Mouse (Mus musculus) stomach, embryonic 16.5 days (tissue): ENCODE results near the gene Erlin1. TPM values are rescaled to one million over a fixed set of nuclear protein-coding genes. Genes with fewer than 3 reads are reported as not detected.
A peak's percentile ranks its signal among the peaks of the same experiment; 100 is the strongest.

Experiments used
- ATAC-seq: fragments of 200-750 bp; cut with Nextera tagmentation; 2 replicates; pipeline ENCODE4 v1.8.0; 2017; ENCODE audit warnings: moderate number of reproducible peaks, moderate TSS enrichment; ENCODE audit not compliant: insufficient read depth, low FRiP score
- H3K27ac ChIP-seq: fragments of 300-500 bp; sonication (generic); 2 replicates; pipeline ENCODE4 v1.5.1; 2014; ENCODE audit warnings: low read length
- H3K27me3 ChIP-seq: fragments of 300-500 bp; sonication (generic); 2 replicates; pipeline ENCODE4 v1.6.1; 2014; ENCODE audit warnings: low read length, control low read depth, mixed read lengths; ENCODE audit not compliant: control insufficient read depth, insufficient read depth
- H3K36me3 ChIP-seq: fragments of 300-500 bp; sonication (generic); 2 replicates; pipeline ENCODE4 v1.6.1; 2014; ENCODE audit warnings: low read length; ENCODE audit not compliant: control insufficient read depth, insufficient read depth
- H3K4me1 ChIP-seq: fragments of 300-500 bp; sonication (generic); 2 replicates; pipeline ENCODE4 v1.6.1; 2014; ENCODE audit warnings: low read length, control low read depth, mixed read lengths; ENCODE audit not compliant: control insufficient read depth, insufficient read depth
- H3K4me2 ChIP-seq: fragments of 300-500 bp; sonication (generic); 2 replicates; pipeline ENCODE4 v1.6.1; 2014; ENCODE audit warnings: low read depth, low read length, mixed read lengths
- H3K4me3 ChIP-seq: fragments of 300-500 bp; sonication (generic); replicated peaks from 2 replicates; pipeline ENCODE4 v1.5.1; 2014; ENCODE audit warnings: mild to moderate bottlenecking, low read length
- H3K9ac ChIP-seq: fragments of 300-500 bp; sonication (generic); 2 replicates; pipeline ENCODE4 v1.6.1; 2014; ENCODE audit warnings: low read length
- H3K9me3 ChIP-seq: fragments of 300-500 bp; sonication (generic); replicated peaks from 2 replicates; pipeline ENCODE4 v1.6.1; 2016; ENCODE audit warnings: low read length, control low read depth; ENCODE audit not compliant: control insufficient read depth
- WGBS: fragments of 180-500 bp; shearing (Covaris S2); extraction: QIAGEN DNeasy Blood & Tissue Kit; methylation state at CpG from one replicate; pipeline ENCODE4 v1.1.7; 2014; 5-methylcytosine and 5-hydroxymethylcytosine counted together
- polyA plus RNA-seq: library from polyadenylated mRNA; unstranded; fragments of >200 nt; fragmentation: Nextera tagmentation; extraction: Ambion mirVana; gene quantifications from 2 replicates; pipeline ENCODE4 v1.2.1, GENCODE M21; 2015

Erlin1 gene
- polyA plus RNA-seq, 1 experiment from 2014 or later: 48.9 TPM

DNA sequence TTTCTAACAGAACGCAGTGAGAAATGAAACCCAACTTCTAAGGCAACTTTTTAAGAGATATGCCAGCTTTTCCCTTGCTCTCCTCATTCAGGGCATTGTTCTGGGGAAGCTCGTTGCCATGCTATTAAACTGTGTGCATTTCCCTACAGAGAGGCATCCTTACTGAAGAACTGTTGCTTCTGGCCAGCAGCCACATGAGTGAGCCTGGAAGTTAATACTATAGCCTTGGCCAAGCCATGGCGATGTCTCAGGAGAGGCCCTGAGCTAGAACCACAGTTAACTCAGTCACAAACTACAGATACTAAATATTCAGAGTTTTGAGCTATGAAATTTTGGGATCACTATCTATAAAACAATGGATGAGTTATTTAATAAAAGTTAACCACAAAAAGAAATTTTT lies 33.4 kb upstream of the Erlin1 start:
- 92% methylated on average over 3 of the region's 3 CpGs for WGBS
- no peak for ATAC-seq
- Histone ChIP-seq H3K4me1 (peaks cover 12% of the 10 kb centered on the region), H3K9ac (no peak overlapping the region), H3K4me3 (no peak overlapping the region), H3K27ac (no peak overlapping the region), H3K36me3 (0 out of 2 replicates have a peak, but pooled peaks cover 2% of the 10 kb centered on the region), H3K4me2 (no peak overlapping the region), H3K9me3 (no peaks in the 10 kb centered on the region), H3K27me3 (no peaks in the 10 kb centered on the region)

DNA sequence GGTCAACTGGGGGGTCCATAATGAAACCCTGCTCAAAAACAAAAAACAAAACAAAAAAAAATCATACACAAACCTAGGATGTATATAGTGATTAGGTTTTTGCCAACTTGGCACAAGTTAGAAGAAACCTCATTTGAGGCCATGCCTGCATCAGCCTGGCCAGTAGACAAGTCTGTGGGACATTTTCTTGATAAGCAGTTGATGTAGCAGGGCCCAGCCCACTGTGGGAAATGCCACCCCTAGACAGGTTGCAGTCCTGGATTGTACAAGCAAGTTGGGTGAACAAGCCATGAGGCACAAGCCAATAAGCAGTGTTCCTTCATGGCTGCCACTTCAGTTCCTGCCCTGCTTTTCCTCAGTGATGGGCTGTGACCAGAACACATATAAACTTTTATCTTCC lies 31.3 kb upstream of the Erlin1 start:
- Histone ChIP-seq H3K9ac (no peak overlapping the region), H3K4me2 (no peak overlapping the region), H3K9me3 (0 out of 2 replicates have a peak, but pooled peaks cover under 1% of the 10 kb centered on the region), H3K4me1 (0 out of 2 replicates have a peak, but pooled peaks cover 2% of the 10 kb centered on the region), H3K4me3 (no peak overlapping the region), H3K36me3 (peaks cover 16% of the 10 kb centered on the region), H3K27me3 (no peaks in the 10 kb centered on the region), H3K27ac (no peak overlapping the region)
- no peak for ATAC-seq

DNA sequence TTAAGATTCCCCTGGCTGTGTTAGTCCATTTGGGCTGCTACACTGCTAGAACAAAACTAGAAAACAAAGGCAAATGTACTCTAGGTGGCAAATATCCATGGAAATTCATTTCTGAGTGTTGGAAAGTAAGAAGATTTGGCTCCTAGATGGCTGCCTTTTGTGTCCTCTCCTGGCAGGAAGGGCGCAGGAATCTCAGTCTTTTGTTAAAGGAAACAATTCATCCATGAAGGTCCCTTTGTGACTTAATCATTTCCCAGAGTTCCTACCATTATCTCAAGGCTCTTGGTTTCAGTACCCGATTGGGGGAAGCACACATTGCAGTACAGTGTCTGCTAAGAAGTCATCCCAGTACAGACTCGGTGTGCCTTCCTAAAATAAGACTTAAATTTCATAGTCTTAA lies 16.7 kb upstream of the Erlin1 start:
- Histone ChIP-seq H3K36me3 (peaks cover 4% of the 10 kb centered on the region; the same call in 1 of the 2 replicates), H3K27ac (no peak overlapping the region)
- WGBS: 82% methylated on average over 3 of the region's 3 CpGs

DNA sequence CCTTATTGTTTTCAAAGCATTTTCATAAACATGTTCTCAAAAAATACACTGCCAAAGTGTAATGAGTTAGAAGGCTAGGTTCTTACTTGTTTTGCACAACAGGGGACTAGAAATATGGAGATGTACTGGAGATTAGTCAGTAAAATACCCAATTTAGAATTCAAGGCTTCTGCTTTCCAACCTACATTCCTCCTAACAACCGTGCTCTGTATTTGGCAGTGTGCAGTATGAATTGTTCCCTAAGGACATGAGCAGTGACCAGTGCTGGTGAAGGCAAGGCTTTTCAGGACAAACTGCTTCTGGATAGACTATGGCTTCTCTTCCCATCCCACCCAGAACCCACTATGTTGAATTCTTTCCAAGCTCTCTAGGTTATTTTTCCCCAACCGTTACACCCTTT lies 11.3 kb upstream of the Erlin1 start:
- Histone ChIP-seq H3K36me3 (peaks cover 9% of the 10 kb centered on the region; the same call in 1 of the 2 replicates), H3K4me1 (no peaks in the 10 kb centered on the region), H3K27me3 (no peaks in the 10 kb centered on the region), H3K27ac (no peak overlapping the region), H3K4me2 (no peak overlapping the region), H3K9ac (no peak overlapping the region), H3K4me3 (no peak overlapping the region), H3K9me3 (no peaks in the 10 kb centered on the region)
- ATAC-seq: no peak
- WGBS: 91% methylated on average over 2 of the region's 2 CpGs

More for the DNA sequence above, 16.7 kb upstream of the Erlin1 start:
- H3K4me1 ChIP-seq: no peaks in the 10 kb centered on the region
- no peak overlapping the region for H3K4me2 ChIP-seq
- no peak overlapping the region for H3K9ac ChIP-seq
- H3K27me3 ChIP-seq: no peaks in the 10 kb centered on the region
- H3K4me3 ChIP-seq: no peak overlapping the region
- ATAC-seq: no peak
- H3K9me3 ChIP-seq: no peaks in the 10 kb centered on the region

DNA sequence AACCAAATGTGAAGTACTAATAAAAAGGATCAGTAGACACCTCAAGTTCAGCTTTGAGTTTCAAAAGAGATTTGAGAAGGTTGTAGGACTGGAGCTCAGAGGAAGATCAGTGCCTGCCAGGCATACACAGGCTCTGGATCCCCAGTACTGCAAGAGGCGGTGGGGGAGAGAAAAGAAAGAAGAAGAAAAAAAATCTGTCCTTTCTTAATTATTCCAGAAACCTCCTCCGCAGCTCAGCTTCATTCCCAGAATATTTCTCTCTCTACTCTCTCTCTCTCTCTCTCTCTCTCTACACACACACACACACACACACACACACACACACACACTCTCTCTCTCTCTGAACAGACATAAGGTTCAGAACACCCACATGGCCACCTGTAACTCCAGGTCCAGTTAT lies 10.4 kb upstream of the Erlin1 start:
- Histone ChIP-seq H3K4me1 (no peaks in the 10 kb centered on the region), H3K4me2 (no peak overlapping the region), H3K27ac (no peak overlapping the region), H3K27me3 (no peaks in the 10 kb centered on the region), H3K9me3 (no peaks in the 10 kb centered on the region), H3K4me3 (no peak overlapping the region), H3K36me3 (peaks cover 5% of the 10 kb centered on the region; the same call in 1 of the 2 replicates), H3K9ac (no peak overlapping the region)
- 74% methylated on average over 2 of the region's 2 CpGs for WGBS
- no peak for ATAC-seq

DNA sequence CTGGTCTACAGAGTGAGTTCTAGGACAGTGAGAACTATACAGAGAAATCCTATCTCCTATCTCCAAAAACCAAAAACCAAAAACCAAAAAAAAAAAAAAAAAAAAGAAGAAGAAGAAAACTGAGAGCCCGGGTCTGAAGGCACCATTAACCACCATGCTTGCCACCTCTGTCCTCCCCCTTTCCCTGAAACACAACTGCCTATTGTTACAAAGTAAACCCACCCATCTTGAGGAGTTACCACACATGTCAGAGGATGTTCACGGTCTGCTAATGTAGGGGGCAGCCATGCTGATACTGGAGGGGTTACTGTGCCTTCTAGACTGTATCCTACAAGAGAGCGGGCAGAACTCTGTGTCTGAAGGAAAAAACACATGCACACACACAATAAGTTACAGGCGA lies 7.4 kb upstream of the Erlin1 start:
- no peak for ATAC-seq
- 82% methylated on average over 4 of the region's 4 CpGs for WGBS
- no peaks in the 10 kb centered on the region for H3K9me3 ChIP-seq
- no peaks in the 10 kb centered on the region for H3K27me3 ChIP-seq
- H3K4me1 ChIP-seq: no peaks in the 10 kb centered on the region
- no peak overlapping the region for H3K4me3 ChIP-seq
- no peak overlapping the region for H3K27ac ChIP-seq
- H3K9ac ChIP-seq: no peak overlapping the region
- no peak overlapping the region for H3K4me2 ChIP-seq
- 0 out of 2 replicates have a peak, but pooled peaks cover 5% of the 10 kb centered on the region for H3K36me3 ChIP-seq

DNA sequence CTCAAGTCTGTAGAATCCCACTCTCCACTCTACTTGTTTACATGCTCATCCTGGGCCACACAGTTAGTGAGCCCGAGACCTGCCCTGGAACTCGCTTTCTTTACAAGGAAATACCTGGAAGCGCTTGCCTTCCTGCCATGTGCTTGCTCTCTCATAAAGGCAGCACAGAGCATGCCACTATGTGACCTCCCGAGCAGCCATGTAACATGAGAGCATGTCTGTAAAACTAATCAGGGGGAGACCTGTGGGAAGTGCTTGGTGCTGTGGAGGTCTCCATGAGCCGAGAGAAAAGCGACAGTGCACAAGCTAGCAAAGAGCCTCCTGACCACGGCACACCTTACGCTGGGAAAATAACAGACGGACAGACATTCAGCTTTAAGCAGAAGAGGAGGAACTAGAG lies 6.9 kb upstream of the Erlin1 start:
- Histone ChIP-seq H3K4me2 (no peak overlapping the region), H3K27ac (no peak overlapping the region), H3K36me3 (0 out of 2 replicates have a peak, but pooled peaks cover 5% of the 10 kb centered on the region), H3K4me3 (no peak overlapping the region), H3K9ac (no peak overlapping the region), H3K4me1 (no peaks in the 10 kb centered on the region), H3K27me3 (no peaks in the 10 kb centered on the region), H3K9me3 (no peaks in the 10 kb centered on the region)
- 83% methylated on average over 9 of the region's 9 CpGs for WGBS
- no peak for ATAC-seq

DNA sequence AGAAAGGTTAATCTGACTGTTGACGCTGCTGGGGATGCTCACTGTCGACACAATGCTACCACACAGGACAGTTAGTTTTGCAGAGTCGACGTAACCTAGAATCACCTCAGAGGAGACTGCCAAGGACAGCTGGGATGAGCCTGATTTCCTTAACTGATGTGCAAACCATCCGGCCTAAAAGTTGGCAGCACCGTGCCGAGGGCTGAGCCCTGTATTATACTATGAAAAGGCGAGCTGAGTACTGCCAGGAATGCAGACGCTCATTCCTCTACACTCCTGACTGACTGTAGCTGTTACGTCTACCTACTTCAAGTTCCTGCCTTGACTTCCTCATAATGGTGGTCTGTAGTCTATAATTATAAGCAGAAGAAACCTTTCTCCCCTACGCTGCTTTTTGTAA lies 5.4 kb upstream of the Erlin1 start:
- Histone ChIP-seq H3K9me3 (no peaks in the 10 kb centered on the region), H3K36me3 (0 out of 2 replicates have a peak, but pooled peaks cover 5% of the 10 kb centered on the region), H3K4me3 (no peak overlapping the region), H3K4me2 (no peak overlapping the region), H3K4me1 (peaks cover 2% of the 10 kb centered on the region; the same call in 1 of the 2 replicates), H3K27me3 (no peaks in the 10 kb centered on the region), H3K27ac (no peak overlapping the region), H3K9ac (no peak overlapping the region)
- no peak for ATAC-seq
- WGBS: 89% methylated on average over 11 of the region's 11 CpGs

DNA sequence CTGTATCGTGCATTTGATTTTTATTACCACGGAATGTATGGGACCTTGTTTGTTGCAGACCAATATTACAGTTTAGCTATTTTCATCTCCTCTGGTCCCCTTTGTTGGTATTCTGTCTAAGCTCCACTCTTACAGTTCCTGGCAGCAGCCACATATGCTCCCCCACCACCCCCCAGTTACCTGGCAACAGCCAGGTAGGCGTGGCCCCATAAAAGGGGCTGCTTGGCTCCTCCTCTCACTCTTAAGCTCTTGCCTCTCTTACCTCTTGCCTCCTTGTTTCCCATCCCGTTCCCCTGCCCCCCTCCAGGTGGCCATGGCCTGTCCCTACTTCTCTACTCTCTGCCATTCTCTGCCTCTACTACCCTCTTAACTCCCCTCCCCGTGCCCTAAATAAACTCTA lies 1.6 kb upstream of the Erlin1 start:
- Histone ChIP-seq H3K9ac (no peak overlapping the region), H3K27ac (no peak overlapping the region; the same call in 1 of the 2 replicates), H3K27me3 (no peaks in the 10 kb centered on the region), H3K4me2 (no peak overlapping the region), H3K36me3 (no peaks in the 10 kb centered on the region), H3K4me1 (peaks cover 4% of the 10 kb centered on the region; the same call in 1 of the 2 replicates), H3K9me3 (no peaks in the 10 kb centered on the region), H3K4me3 (no peak overlapping the region)
- 56% methylated on average over 5 of the region's 5 CpGs for WGBS
- no peak for ATAC-seq

DNA sequence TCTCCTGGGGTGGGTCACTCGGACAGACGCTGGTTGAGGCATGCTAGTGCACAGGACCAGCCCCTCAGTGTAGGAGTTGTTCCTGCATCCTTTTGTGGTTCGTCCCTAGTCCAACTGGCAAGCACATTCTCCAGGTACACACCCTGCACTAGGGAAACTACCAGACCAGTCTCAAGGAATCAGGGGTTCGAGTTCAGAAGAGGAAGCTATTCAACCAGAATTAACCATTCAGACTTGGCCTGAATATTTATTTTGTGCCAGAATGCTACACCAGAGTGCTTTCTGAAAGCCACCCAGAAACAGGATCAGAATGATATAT lies 288 bp upstream of the Erlin1 start:
- Histone ChIP-seq H3K4me1 (peaks cover 4% of the 10 kb centered on the region; the same call in 1 of the 2 replicates), H3K27ac (peak overlapping the region; percentile 43), H3K4me2 (peak overlapping the region; percentile 65), H3K36me3 (no peaks in the 10 kb centered on the region), H3K9ac (peak overlapping the region; percentile 83), H3K27me3 (no peaks in the 10 kb centered on the region), H3K9me3 (no peaks in the 10 kb centered on the region), H3K4me3 (peak overlapping the region; percentile 78)
- no peak for ATAC-seq
- WGBS: 3% methylated on average over 4 of the region's 4 CpGs
